Mouse (Mus musculus) lung, embryonic 16.5 days (tissue): ENCODE data around the gene Abcb8. TPM values are rescaled to one million over a fixed set of nuclear protein-coding genes. Genes with fewer than 3 reads are reported as not detected.

Source experiments
- ATAC-seq: fragments of 200-750 bp; cut with Nextera tagmentation; 2 replicates; pipeline ENCODE4 v1.8.0; 2017; ENCODE audit warnings: low read depth, mild to moderate bottlenecking, moderate library complexity
- H3K27ac ChIP-seq: fragments of 300-500 bp; sonication (generic); 2 replicates; pipeline ENCODE4 v1.5.1; 2014; ENCODE audit warnings: mild to moderate bottlenecking, control low read depth, low read length
- H3K27me3 ChIP-seq: fragments of 300-500 bp; sonication (generic); 2 replicates; pipeline ENCODE4 v1.6.1; 2014; ENCODE audit warnings: low read depth, low read length, mixed read lengths; ENCODE audit not compliant: control insufficient read depth, insufficient read depth
- H3K36me3 ChIP-seq: fragments of 300-500 bp; sonication (generic); 2 replicates; pipeline ENCODE4 v1.6.1; 2014; ENCODE audit warnings: low read length; ENCODE audit not compliant: control insufficient read depth, insufficient read depth
- H3K4me1 ChIP-seq: fragments of 300-500 bp; sonication (generic); replicated peaks from 2 replicates; pipeline ENCODE4 v1.6.1; 2014; ENCODE audit warnings: low read length, mixed read lengths; ENCODE audit not compliant: control insufficient read depth, insufficient read depth
- H3K4me2 ChIP-seq: fragments of 300-500 bp; sonication (generic); 2 replicates; pipeline ENCODE4 v1.6.1; 2014; ENCODE audit warnings: low read depth, low read length, control low read depth
- H3K4me3 ChIP-seq: fragments of 300-500 bp; sonication (generic); 2 replicates; pipeline ENCODE4 v1.5.1; 2014; ENCODE audit warnings: mild to moderate bottlenecking, low read length, control low read depth
- H3K9ac ChIP-seq: fragments of 300-500 bp; sonication (generic); 2 replicates; pipeline ENCODE4 v1.6.1; 2014; ENCODE audit warnings: low read length, control low read depth
- H3K9me3 ChIP-seq: fragments of 300-500 bp; sonication (generic); 2 replicates; pipeline ENCODE4 v1.6.1; 2016; ENCODE audit warnings: low read length; ENCODE audit not compliant: control insufficient read depth
- WGBS: fragments of 180-500 bp; shearing (Covaris S2); extraction: QIAGEN DNeasy Blood & Tissue Kit; methylation state at CpG from one replicate; pipeline ENCODE4 v1.1.7; 2014; 5-methylcytosine and 5-hydroxymethylcytosine counted together
- polyA plus RNA-seq: library from polyadenylated mRNA; unstranded; fragments of >200 nt; fragmentation: Nextera tagmentation; extraction: Ambion mirVana; gene quantifications from 2 replicates; pipeline ENCODE4 v1.2.1, GENCODE M21; 2015

Abcb8 gene
- polyA plus RNA-seq, 1 experiment from 2014 or later, result 48.0 TPM

- ATAC-seq, result no peak
- Histone ChIP-seq H3K4me3 (no peak overlapping the region), H3K9me3 (no peaks in the 10 kb centered on the region), H3K9ac (no peak overlapping the region), H3K36me3 (peaks cover 8% of the 10 kb centered on the region), H3K27me3 (no peaks in the 10 kb centered on the region), H3K4me1 (0 out of 2 replicates have a peak, but pooled peaks cover 4% of the 10 kb centered on the region), H3K4me2 (no peak overlapping the region), H3K27ac (no peak overlapping the region)
- 85% methylated on average over 10 of the region's 10 CpGs for WGBS
Measured at GRCm38 (mm10) chr5:24399686-24400085, 6.2 kb downstream of the Abcb8 start.

GRCm38 (mm10) chr5:24400362-24400761 lies 6.9 kb downstream of the Abcb8 start:
- Histone ChIP-seq H3K27ac (no peak overlapping the region), H3K36me3 (peaks cover 8% of the 10 kb centered on the region), H3K4me2 (no peak overlapping the region), H3K9ac (no peak overlapping the region), H3K27me3 (no peaks in the 10 kb centered on the region), H3K9me3 (no peaks in the 10 kb centered on the region), H3K4me1 (no peaks in the 10 kb centered on the region), H3K4me3 (no peak overlapping the region)
- ATAC-seq, result no peak
- WGBS, result 81% methylated on average over 11 of the region's 11 CpGs

- peaks cover 8% of the 10 kb centered on the region for H3K36me3 ChIP-seq
- no peak overlapping the region for H3K9ac ChIP-seq
- no peak overlapping the region for H3K27ac ChIP-seq
- no peak overlapping the region for H3K4me2 ChIP-seq
- H3K4me3 ChIP-seq, result no peak overlapping the region
- no peak for ATAC-seq
- H3K9me3 ChIP-seq, result no peaks in the 10 kb centered on the region
- no peaks in the 10 kb centered on the region for H3K27me3 ChIP-seq
- H3K4me1 ChIP-seq, result no peaks in the 10 kb centered on the region
- 90% methylated on average over 5 of the region's 5 CpGs for WGBS
Measured at GRCm38 (mm10) chr5:24400911-24401605, 7.6 kb downstream of the Abcb8 start.

- Histone ChIP-seq H3K9ac (no peak overlapping the region), H3K4me3 (no peak overlapping the region), H3K4me1 (no peaks in the 10 kb centered on the region), H3K9me3 (no peaks in the 10 kb centered on the region), H3K4me2 (no peak overlapping the region), H3K27ac (no peak overlapping the region), H3K36me3 (peaks cover 11% of the 10 kb centered on the region), H3K27me3 (no peaks in the 10 kb centered on the region)
- peak; percentile 20; the same call in 1 of the 2 replicates for ATAC-seq
- 69% methylated on average over 9 of the region's 9 CpGs for WGBS
Measured at GRCm38 (mm10) chr5:24401969-24402368, 8.5 kb downstream of the Abcb8 start.

GRCm38 (mm10) chr5:24404594-24405360 lies 11.3 kb downstream of the Abcb8 start:
- H3K36me3 ChIP-seq, result peaks cover 9% of the 10 kb centered on the region
- no peak overlapping the region for H3K4me2 ChIP-seq
- H3K27ac ChIP-seq, result no peak overlapping the region
- H3K4me3 ChIP-seq, result no peak overlapping the region
- H3K27me3 ChIP-seq, result no peaks in the 10 kb centered on the region
- no peak overlapping the region for H3K9ac ChIP-seq
- H3K9me3 ChIP-seq, result no peaks in the 10 kb centered on the region
- ATAC-seq, result no peak
- 78% methylated on average over 6 of the region's 6 CpGs for WGBS
- H3K4me1 ChIP-seq, result no peaks in the 10 kb centered on the region

- no peak overlapping the region for H3K4me3 ChIP-seq
- no peaks in the 10 kb centered on the region for H3K9me3 ChIP-seq
- H3K27me3 ChIP-seq, result no peaks in the 10 kb centered on the region
- H3K4me1 ChIP-seq, result no peaks in the 10 kb centered on the region
- H3K9ac ChIP-seq, result no peak overlapping the region
- 58% methylated on average over 3 of the region's 3 CpGs for WGBS
- ATAC-seq, result no peak
- no peak overlapping the region for H3K27ac ChIP-seq
- no peak overlapping the region for H3K4me2 ChIP-seq
- peaks cover 9% of the 10 kb centered on the region for H3K36me3 ChIP-seq
Measured at GRCm38 (mm10) chr5:24405389-24405876, 12.0 kb downstream of the Abcb8 start.

- H3K9me3 ChIP-seq, result no peaks in the 10 kb centered on the region
- H3K4me1 ChIP-seq, result no peaks in the 10 kb centered on the region
- no peak overlapping the region for H3K4me3 ChIP-seq
- no peak for ATAC-seq
- H3K27ac ChIP-seq, result no peak overlapping the region
- H3K9ac ChIP-seq, result no peak overlapping the region
- H3K4me2 ChIP-seq, result no peak overlapping the region
- peaks cover 3% of the 10 kb centered on the region; the same call in 1 of the 2 replicates for H3K36me3 ChIP-seq
- no peaks in the 10 kb centered on the region for H3K27me3 ChIP-seq
- WGBS, result 82% methylated on average over 13 of the region's 13 CpGs
Measured at GRCm38 (mm10) chr5:24408651-24409050, 15.2 kb downstream of the Abcb8 start.

GRCm38 (mm10) chr5:24409466-24409865 lies 16.0 kb downstream of the Abcb8 start:
- no peak overlapping the region for H3K4me2 ChIP-seq
- no peaks in the 10 kb centered on the region for H3K27me3 ChIP-seq
- no peak overlapping the region for H3K27ac ChIP-seq
- H3K9ac ChIP-seq, result no peak overlapping the region
- no peaks in the 10 kb centered on the region for H3K4me1 ChIP-seq
- no peaks in the 10 kb centered on the region for H3K9me3 ChIP-seq
- WGBS, result 72% methylated on average over 2 of the region's 2 CpGs
- peaks cover 3% of the 10 kb centered on the region; the same call in 1 of the 2 replicates for H3K36me3 ChIP-seq
- no peak for ATAC-seq
- no peak overlapping the region for H3K4me3 ChIP-seq

- Histone ChIP-seq H3K4me3 (no peak overlapping the region), H3K27me3 (no peaks in the 10 kb centered on the region), H3K9me3 (no peaks in the 10 kb centered on the region), H3K4me2 (no peak overlapping the region), H3K27ac (no peak overlapping the region), H3K4me1 (0 out of 2 replicates have a peak, but pooled peaks cover 4% of the 10 kb centered on the region), H3K36me3 (no peaks in the 10 kb centered on the region), H3K9ac (no peak overlapping the region)
- no peak for ATAC-seq
- WGBS, result 81% methylated on average over 2 of the region's 2 CpGs
Measured at GRCm38 (mm10) chr5:24412063-24412462, 18.6 kb downstream of the Abcb8 start.
